Mouse (Mus musculus) limb, embryonic 10.5 days (tissue): ENCODE measurements around the gene Shc4. TPM values are rescaled to one million over a fixed set of nuclear protein-coding genes. Genes with fewer than 3 reads are reported as not detected.
A peak's percentile ranks its signal among the peaks of the same experiment; 100 is the strongest.

Experiments used
- DNase-seq: peaks from one replicate; pipeline ENCODE4 v3.0.0-alpha.2; 2017; ENCODE audit warnings: low spot score
- H3K27ac ChIP-seq: fragments of 300-500 bp; sonication (generic); 2 replicates; pipeline ENCODE4 v1.5.1; 2016; ENCODE audit warnings: mild to moderate bottlenecking
- H3K27me3 ChIP-seq: fragments of 300-500 bp; sonication (generic); 2 replicates; pipeline ENCODE4 v1.6.1; 2016; ENCODE audit warnings: low read depth, mild to moderate bottlenecking; ENCODE audit not compliant: poor library complexity, severe bottlenecking
- H3K36me3 ChIP-seq: fragments of 300-500 bp; sonication (generic); 2 replicates; pipeline ENCODE4 v1.6.1; 2016; ENCODE audit warnings: mild to moderate bottlenecking, moderate library complexity
- H3K4me1 ChIP-seq: fragments of 300-500 bp; sonication (generic); 2 replicates; pipeline ENCODE4 v1.6.1; 2016
- H3K4me3 ChIP-seq: fragments of 300-500 bp; sonication (generic); 2 replicates; pipeline ENCODE4 v1.5.1; 2016; ENCODE audit warnings: mild to moderate bottlenecking, moderate library complexity
- H3K9me3 ChIP-seq: fragments of 300-500 bp; sonication (generic); replicated peaks from 2 replicates; pipeline ENCODE4 v1.6.1; 2016; ENCODE audit warnings: mild to moderate bottlenecking
- WGBS: fragments of 180-500 bp; shearing (Covaris S2); methylation state at CpG from one replicate; pipeline ENCODE4 v1.1.7; 2016; 5-methylcytosine and 5-hydroxymethylcytosine counted together
- polyA plus RNA-seq: library from polyadenylated mRNA; unstranded; fragments of >200 nt; fragmentation: Nextera tagmentation; extraction: Ambion mirVana; gene quantifications from 2 replicates; pipeline ENCODE4 v1.2.1, GENCODE M21; 2016

Shc4 gene
- polyA plus RNA-seq, 1 experiment from 2014 or later: 1.4 TPM

DNA sequence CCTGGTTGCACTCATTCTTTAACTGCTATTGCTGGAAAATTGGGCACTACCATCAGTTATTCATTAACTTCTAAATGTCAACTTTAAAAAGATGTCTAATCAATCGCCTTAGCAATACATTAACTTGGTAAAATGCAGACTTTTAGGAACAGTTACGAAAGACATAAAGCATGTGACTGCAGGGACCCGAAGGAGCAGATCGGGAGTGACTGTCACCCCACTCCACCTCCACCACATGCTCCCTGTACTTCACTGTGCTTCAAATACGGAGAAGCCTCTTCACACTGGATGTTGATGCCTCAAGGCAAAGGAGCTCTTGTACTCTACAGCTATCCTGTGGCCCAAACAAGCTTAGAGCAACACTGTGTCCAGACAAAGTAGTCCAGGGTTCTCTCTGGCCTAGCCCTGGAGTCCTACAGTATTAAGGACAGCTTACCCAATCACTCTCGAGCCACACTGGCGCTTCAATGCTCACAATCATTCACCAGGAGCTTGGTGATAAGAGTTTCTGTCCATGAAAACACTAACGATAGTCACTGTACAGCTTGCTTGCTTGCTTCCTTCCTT, 108.0 kb downstream of the Shc4 start:
- 88% methylated on average over 8 of the region's 8 CpGs for WGBS
- Histone ChIP-seq H3K36me3 (peaks cover 96% of the 10 kb centered on the region), H3K27ac (no peak overlapping the region), H3K4me3 (no peak overlapping the region), H3K27me3 (no peaks in the 10 kb centered on the region), H3K4me1 (peaks cover 7% of the 10 kb centered on the region), H3K9me3 (no peaks in the 10 kb centered on the region)
- DNase-seq: no peak

GRCm38 (mm10) chr2:125615440-125615839, 108.5 kb downstream of the Shc4 start:
- peaks cover 4% of the 10 kb centered on the region for H3K4me1 ChIP-seq
- DNase-seq: no peak
- H3K4me3 ChIP-seq: no peak overlapping the region
- H3K36me3 ChIP-seq: peaks cover 96% of the 10 kb centered on the region
- H3K27ac ChIP-seq: no peak overlapping the region
- 95% methylated on average over 7 of the region's 7 CpGs for WGBS
- H3K9me3 ChIP-seq: no peaks in the 10 kb centered on the region
- no peaks in the 10 kb centered on the region for H3K27me3 ChIP-seq

DNA sequence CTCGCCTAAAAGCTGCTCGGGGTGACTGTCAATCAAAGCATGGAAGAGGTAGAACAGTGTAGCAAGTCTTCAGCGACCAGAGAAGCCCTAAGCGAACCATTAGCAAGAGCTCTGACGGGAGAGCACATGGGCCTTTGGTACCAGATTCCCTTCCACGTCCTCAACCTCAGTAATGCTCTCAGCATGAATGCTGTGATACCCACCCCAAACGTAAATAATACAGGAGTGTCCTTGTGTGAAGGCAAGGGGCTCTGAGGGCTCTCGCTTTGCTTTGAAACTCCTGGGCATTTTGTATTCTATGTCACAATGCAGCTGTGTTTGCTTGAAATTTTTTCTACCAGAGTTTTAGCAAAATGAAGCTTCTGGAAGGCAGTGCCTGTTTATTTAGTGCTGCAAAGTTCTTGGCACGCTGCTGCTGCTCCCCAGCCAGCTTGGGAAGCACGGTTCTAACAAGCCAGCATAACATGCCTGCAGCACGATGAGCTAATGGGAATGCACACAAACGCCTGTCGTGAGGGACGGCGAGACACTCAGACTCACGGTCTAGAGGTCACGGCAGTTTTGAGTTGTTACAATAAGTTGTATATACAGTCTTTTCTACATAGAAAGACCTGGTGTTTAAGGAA, 117.6 kb downstream of the Shc4 start:
- H3K27me3 ChIP-seq: no peaks in the 10 kb centered on the region
- H3K36me3 ChIP-seq: peaks cover 89% of the 10 kb centered on the region
- no peaks in the 10 kb centered on the region for H3K4me1 ChIP-seq
- 90% methylated on average over 17 of the region's 17 CpGs for WGBS
- DNase-seq: no peak
- no peak overlapping the region for H3K4me3 ChIP-seq
- H3K27ac ChIP-seq: no peak overlapping the region
- no peaks in the 10 kb centered on the region for H3K9me3 ChIP-seq

GRCm38 (mm10) chr2:125604646-125605045, 119.3 kb downstream of the Shc4 start:
- Histone ChIP-seq H3K36me3 (peaks cover 91% of the 10 kb centered on the region), H3K9me3 (no peaks in the 10 kb centered on the region), H3K4me3 (no peak overlapping the region), H3K4me1 (no peaks in the 10 kb centered on the region), H3K27ac (no peak overlapping the region), H3K27me3 (no peaks in the 10 kb centered on the region)
- WGBS: 84% methylated on average over 7 of the region's 7 CpGs
- DNase-seq: peak; percentile 59

GRCm38 (mm10) chr2:125602970-125603369, 121.0 kb downstream of the Shc4 start:
- WGBS: 97% methylated on average over 3 of the region's 3 CpGs
- Histone ChIP-seq H3K27ac (no peak overlapping the region), H3K36me3 (peaks cover 93% of the 10 kb centered on the region), H3K4me3 (no peak overlapping the region), H3K9me3 (no peaks in the 10 kb centered on the region), H3K4me1 (no peaks in the 10 kb centered on the region), H3K27me3 (no peaks in the 10 kb centered on the region)
- DNase-seq: no peak

- no peaks in the 10 kb centered on the region for H3K27me3 ChIP-seq
- no peaks in the 10 kb centered on the region for H3K9me3 ChIP-seq
- WGBS: 92% methylated on average over 4 of the region's 4 CpGs
- no peak for DNase-seq
- H3K27ac ChIP-seq: no peak overlapping the region
- H3K36me3 ChIP-seq: peaks cover 97% of the 10 kb centered on the region
- H3K4me1 ChIP-seq: no peaks in the 10 kb centered on the region
- no peak overlapping the region for H3K4me3 ChIP-seq
Observed at GRCm38 (mm10) chr2:125598958-125599357, 125.0 kb downstream of the Shc4 start.

GRCm38 (mm10) chr2:125598251-125598650, 125.7 kb downstream of the Shc4 start:
- no peaks in the 10 kb centered on the region for H3K27me3 ChIP-seq
- no peak overlapping the region for H3K4me3 ChIP-seq
- H3K36me3 ChIP-seq: peaks cover 97% of the 10 kb centered on the region
- no peak overlapping the region for H3K27ac ChIP-seq
- 91% methylated on average over 6 of the region's 6 CpGs for WGBS
- H3K4me1 ChIP-seq: no peaks in the 10 kb centered on the region
- DNase-seq: no peak
- H3K9me3 ChIP-seq: no peaks in the 10 kb centered on the region

DNA sequence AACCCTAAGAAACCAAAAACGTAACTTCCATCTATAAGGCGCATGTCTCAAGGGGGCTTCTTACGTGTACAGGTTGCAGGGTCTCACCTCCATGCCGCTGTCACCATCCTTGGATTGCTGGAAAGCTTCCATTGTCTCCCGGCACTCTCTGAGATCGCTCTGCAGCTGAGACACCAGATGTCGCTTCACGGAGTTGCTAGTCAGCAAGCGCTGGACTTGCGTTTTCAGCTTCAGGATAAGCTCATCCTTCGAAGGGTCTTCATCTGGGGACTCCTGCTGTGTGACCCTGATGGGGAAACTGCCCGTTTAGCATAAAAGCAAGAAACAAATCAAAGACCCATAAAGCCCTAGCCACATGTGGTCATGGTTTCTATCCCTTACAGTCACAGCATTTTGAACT, 129.2 kb downstream of the Shc4 start:
- Histone ChIP-seq H3K27ac (no peak overlapping the region), H3K36me3 (peaks cover 95% of the 10 kb centered on the region), H3K4me3 (no peak overlapping the region), H3K4me1 (no peaks in the 10 kb centered on the region), H3K9me3 (no peaks in the 10 kb centered on the region), H3K27me3 (no peaks in the 10 kb centered on the region)
- 94% methylated on average over 12 of the region's 12 CpGs for WGBS
- DNase-seq: no peak

DNA sequence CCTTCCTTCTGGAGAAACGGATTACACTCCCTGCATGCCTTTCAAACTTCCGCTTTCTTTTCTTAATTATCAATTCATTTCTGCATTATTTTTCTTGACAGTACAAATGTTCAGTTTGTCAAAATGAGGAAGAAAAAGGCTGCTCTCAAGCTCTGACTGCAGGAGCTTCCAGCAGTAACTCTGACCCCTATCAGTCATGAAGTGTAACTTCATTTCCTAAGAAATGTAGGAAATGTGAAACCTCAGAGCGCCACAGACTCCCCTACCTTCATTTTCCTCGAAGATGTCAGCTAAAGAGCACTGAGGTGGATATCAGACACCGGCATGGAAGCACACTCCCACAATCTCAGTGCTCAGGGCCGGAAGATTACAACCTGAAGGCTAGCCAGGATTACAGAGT, 129.9 kb downstream of the Shc4 start:
- no peak overlapping the region for H3K27ac ChIP-seq
- no peaks in the 10 kb centered on the region for H3K4me1 ChIP-seq
- H3K36me3 ChIP-seq: peaks cover 95% of the 10 kb centered on the region
- 91% methylated on average over 6 of the region's 6 CpGs for WGBS
- H3K9me3 ChIP-seq: no peaks in the 10 kb centered on the region
- no peak overlapping the region for H3K4me3 ChIP-seq
- DNase-seq: no peak
- no peaks in the 10 kb centered on the region for H3K27me3 ChIP-seq

- no peak for DNase-seq
- Histone ChIP-seq H3K4me1 (no peaks in the 10 kb centered on the region), H3K36me3 (peaks cover 98% of the 10 kb centered on the region), H3K4me3 (no peak overlapping the region), H3K27ac (no peak overlapping the region), H3K27me3 (no peaks in the 10 kb centered on the region), H3K9me3 (no peaks in the 10 kb centered on the region)
- WGBS: 95% methylated on average over 4 of the region's 4 CpGs
Observed at GRCm38 (mm10) chr2:125591895-125592294, 132.1 kb downstream of the Shc4 start.

DNA sequence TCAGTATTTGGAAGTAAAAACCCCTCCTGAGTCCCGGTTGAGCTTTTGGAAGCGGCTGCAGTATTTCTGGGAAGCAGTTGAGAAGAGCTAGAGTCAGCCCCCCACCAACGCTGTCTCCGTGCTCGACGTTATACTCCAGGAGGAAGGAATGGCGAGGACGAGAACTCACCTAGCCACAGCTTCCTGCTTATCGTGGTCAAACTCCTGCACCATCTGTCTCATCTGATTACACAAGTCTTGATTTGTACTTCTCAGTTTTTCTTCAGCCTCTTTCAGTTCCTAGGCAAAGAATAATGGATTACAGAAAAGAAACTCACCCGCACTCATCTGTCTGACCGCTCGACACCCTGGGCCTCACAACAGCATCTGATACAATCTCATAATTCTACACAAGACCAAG, 134.7 kb downstream of the Shc4 start:
- H3K36me3 ChIP-seq: peaks cover 98% of the 10 kb centered on the region
- no peaks in the 10 kb centered on the region for H3K27me3 ChIP-seq
- no peaks in the 10 kb centered on the region for H3K4me1 ChIP-seq
- no peaks in the 10 kb centered on the region for H3K9me3 ChIP-seq
- DNase-seq: no peak
- no peak overlapping the region for H3K27ac ChIP-seq
- H3K4me3 ChIP-seq: no peak overlapping the region
- WGBS: 94% methylated on average over 12 of the region's 12 CpGs

DNA sequence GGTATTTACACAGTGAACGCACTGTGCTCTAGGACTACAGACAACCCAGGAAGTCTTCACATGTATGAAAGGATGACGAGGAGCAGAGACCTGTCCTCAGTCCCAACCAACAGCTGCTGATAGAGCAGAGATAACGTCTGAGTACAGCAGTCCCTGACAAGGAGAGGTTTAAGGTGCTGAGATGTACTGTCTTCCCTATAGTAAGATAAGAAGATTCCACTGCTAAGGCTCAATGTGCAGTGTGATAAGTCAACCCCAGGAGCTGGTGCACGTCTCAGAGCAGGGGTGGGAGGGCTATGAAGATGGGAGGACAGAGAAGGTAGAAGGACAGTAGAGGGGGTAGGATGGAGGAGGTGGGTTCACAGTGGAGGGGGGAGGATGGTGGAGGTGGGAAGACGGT, 142.9 kb downstream of the Shc4 start:
- 86% methylated on average over 5 of the region's 5 CpGs for WGBS
- Histone ChIP-seq H3K4me3 (no peak overlapping the region), H3K27ac (no peak overlapping the region), H3K9me3 (no peaks in the 10 kb centered on the region), H3K27me3 (no peaks in the 10 kb centered on the region), H3K36me3 (peaks cover 97% of the 10 kb centered on the region), H3K4me1 (no peaks in the 10 kb centered on the region)
- no peak for DNase-seq

GRCm38 (mm10) chr2:125577670-125578069, 146.3 kb downstream of the Shc4 start:
- no peaks in the 10 kb centered on the region for H3K9me3 ChIP-seq
- H3K27ac ChIP-seq: no peak overlapping the region
- no peaks in the 10 kb centered on the region for H3K4me1 ChIP-seq
- 86% methylated on average over 4 of the region's 4 CpGs for WGBS
- peaks cover 97% of the 10 kb centered on the region for H3K36me3 ChIP-seq
- H3K27me3 ChIP-seq: no peaks in the 10 kb centered on the region
- no peak for DNase-seq
- H3K4me3 ChIP-seq: no peak overlapping the region
